Mouse (Mus musculus): Measurements from ENCODE around the gene Sox4. TPM values are rescaled to one million over a fixed set of nuclear protein-coding genes. Genes with fewer than 3 reads are reported as not detected.

Sox4 gene
- polyA plus RNA-seq, 1 experiment from 2014 or later = 38.7 TPM

- Histone ChIP-seq H3K4me3 (replicated peaks) (peak overlapping the region; percentile 93), H3K27ac (peak overlapping the region; percentile 100), H3K36me3 (no peaks in the 10 kb centered on the region), H3K9ac (peak overlapping the region; percentile 98), H3K4me1 (replicated peaks) (peaks cover 8% of the 10 kb centered on the region; the same call in 1 of the 2 replicates), H3K27me3 (replicated peaks) (no peaks in the 10 kb centered on the region), H3K9me3 (no peaks in the 10 kb centered on the region), H3K4me2 (replicated peaks) (peak overlapping the region; percentile 65)
- peak; percentile 52 for ATAC-seq
- under 1% methylated on average over 98 of the region's 98 CpGs for WGBS
Observed at GRCm38 (mm10) chr13:28952576-28953571, 639 bp downstream of the Sox4 start.

DNA sequence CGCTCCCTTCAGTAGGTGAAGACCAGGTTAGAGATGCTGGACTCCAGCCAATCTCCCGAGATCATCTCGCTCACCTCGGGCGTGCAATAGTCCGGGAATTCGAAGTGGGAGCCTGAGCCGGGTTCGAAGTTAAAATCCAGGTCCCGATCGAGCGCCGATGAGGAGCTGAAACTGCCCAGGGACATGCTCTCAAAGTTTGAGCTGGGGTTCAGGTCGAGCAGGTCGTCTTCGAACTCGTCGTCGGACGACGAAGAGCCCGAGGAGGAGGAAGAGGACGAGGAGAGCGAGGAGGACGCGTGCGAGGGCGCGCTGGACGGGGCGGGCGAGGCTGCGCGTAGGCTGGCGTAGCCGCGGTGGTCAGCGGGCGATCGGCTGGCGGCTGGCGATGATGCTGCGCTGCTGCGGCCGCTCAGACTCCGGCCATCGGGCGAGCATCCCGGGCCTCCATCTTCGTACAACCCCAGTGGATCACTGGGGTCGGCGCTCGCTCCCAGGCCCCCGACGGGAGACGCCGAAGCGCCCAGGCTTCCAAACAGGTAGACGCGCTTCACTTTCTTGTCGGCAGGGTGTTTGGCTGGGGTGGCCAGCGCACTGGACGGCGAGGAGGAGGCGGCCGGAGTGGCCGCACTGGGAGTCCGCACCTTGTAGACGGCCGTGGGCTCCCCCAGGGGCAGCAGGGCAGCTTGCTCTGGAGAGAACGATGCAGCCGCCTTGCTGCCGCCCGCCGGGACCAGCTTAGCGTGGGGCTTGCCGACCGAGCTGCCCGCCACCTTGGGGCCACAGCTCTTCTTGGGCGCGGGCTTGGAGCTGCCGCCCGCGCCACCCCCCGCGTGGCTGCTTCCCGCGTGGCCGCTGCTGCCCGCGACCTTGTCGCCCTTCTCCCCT is 1.6 kb downstream of the Sox4 start:
- H3K9me3 ChIP-seq = no peaks in the 10 kb centered on the region
- peak overlapping the region; percentile 100 for H3K27ac ChIP-seq
- peak overlapping the region; percentile 65 for H3K4me2 ChIP-seq (replicated peaks)
- no peaks in the 10 kb centered on the region for H3K36me3 ChIP-seq
- H3K9ac ChIP-seq = peak overlapping the region; percentile 98
- WGBS = under 1% methylated on average over 91 of the region's 92 CpGs
- H3K4me1 ChIP-seq (replicated peaks) = peaks cover 10% of the 10 kb centered on the region; the same call in 1 of the 2 replicates
- peak; percentile 3; the same call in 1 of the 2 replicates for ATAC-seq
- H3K27me3 ChIP-seq (replicated peaks) = no peaks in the 10 kb centered on the region
- H3K4me3 ChIP-seq (replicated peaks) = peak overlapping the region; percentile 93

DNA sequence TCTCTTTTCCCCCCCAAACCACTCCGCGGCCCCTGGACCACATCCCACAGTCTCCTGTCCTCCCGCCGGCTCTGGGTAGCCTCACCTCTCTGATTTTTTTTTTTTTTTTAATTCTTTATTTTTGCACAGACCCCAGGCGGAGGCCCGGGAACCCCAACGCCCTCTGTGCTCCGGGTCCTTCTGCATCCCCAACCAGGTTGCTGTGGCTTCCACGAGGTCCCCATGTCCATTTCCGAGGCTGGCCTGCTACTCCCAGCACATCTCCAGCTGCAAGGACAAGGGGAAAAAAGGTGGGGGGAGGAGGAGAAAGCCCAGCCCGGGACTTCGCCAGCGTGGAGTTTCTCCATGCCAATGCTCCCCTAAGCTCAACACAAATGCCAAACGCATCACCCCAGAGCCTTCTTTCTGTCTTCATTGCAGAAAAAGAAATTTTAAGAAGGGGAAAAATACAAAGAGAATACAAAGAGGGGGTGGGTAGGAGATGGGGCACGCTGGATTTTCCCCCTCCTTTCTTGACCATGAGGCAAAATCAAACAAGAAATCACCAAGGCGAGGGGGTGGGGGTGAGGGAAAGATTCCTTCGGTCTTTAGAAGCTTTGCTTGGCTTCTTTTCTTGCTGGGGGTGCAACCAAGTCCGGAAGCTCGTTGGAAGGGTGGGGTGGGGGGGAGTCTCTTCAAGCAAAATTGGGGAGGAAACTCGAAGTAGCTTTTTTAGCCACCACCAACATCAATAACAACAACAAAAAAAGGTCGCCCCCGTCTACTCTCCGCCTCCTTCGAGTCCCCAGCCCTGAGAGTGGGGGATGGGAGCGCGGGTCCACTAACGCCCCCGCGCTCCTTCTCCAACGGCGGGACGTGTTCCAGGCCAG is 2.7 kb downstream of the Sox4 start:
- Histone ChIP-seq H3K27ac (peak overlapping the region; percentile 100), H3K36me3 (no peaks in the 10 kb centered on the region), H3K4me3 (replicated peaks) (peak overlapping the region; percentile 93), H3K9me3 (no peaks in the 10 kb centered on the region), H3K4me1 (replicated peaks) (peaks cover 10% of the 10 kb centered on the region; the same call in 1 of the 2 replicates), H3K27me3 (replicated peaks) (no peaks in the 10 kb centered on the region), H3K4me2 (replicated peaks) (peak overlapping the region; percentile 65), H3K9ac (peak overlapping the region; percentile 98)
- under 1% methylated on average over 32 of the region's 32 CpGs for WGBS
- ATAC-seq = no peak

GRCm38 (mm10) chr13:28950266-28950622 is 3.3 kb downstream of the Sox4 start:
- no peaks in the 10 kb centered on the region for H3K27me3 ChIP-seq (replicated peaks)
- peak overlapping the region; percentile 93 for H3K4me3 ChIP-seq (replicated peaks)
- H3K36me3 ChIP-seq = no peaks in the 10 kb centered on the region
- no peak for ATAC-seq
- peak overlapping the region; percentile 65 for H3K4me2 ChIP-seq (replicated peaks)
- no peaks in the 10 kb centered on the region for H3K9me3 ChIP-seq
- H3K27ac ChIP-seq = peak overlapping the region; percentile 100
- H3K4me1 ChIP-seq (replicated peaks) = peaks cover 10% of the 10 kb centered on the region; the same call in 1 of the 2 replicates
- WGBS = 0% methylated on average over 9 of the region's 9 CpGs
- H3K9ac ChIP-seq = peak overlapping the region; percentile 98

GRCm38 (mm10) chr13:28949279-28949915 is 4.1 kb downstream of the Sox4 start:
- WGBS = 2% methylated on average over 11 of the region's 11 CpGs
- Histone ChIP-seq H3K27me3 (replicated peaks) (no peaks in the 10 kb centered on the region), H3K27ac (no peak overlapping the region), H3K9me3 (no peaks in the 10 kb centered on the region), H3K4me3 (replicated peaks) (peak overlapping the region; percentile 25), H3K9ac (0 out of 2 replicates have a peak overlapping the region, but pooled peaks have one; percentile 5), H3K4me1 (replicated peaks) (peaks cover 10% of the 10 kb centered on the region; the same call in 1 of the 2 replicates), H3K36me3 (no peaks in the 10 kb centered on the region), H3K4me2 (replicated peaks) (peak overlapping the region; percentile 54)
- no peak for ATAC-seq

DNA sequence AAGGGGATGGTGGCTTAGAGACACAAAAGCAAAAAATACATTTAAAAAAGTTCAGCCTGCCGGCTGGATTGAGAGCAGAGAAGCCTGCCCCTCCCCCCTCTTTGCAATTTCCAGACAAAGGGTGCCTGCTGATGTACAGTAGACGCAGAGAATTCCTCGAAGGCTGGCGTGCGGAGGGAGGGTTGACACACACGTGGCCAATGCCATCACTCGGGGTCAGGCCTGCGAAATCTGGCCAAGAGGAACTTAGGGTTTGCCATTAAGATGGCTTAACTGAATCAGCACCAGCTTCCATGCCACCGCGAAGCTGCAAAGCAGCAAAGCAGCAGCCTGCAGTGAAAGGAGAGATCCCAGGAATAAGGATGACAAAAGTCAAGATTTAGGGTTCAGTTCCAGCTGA is 5.0 kb downstream of the Sox4 start:
- WGBS = 8% methylated on average over 10 of the region's 10 CpGs
- Histone ChIP-seq H3K9me3 (no peaks in the 10 kb centered on the region), H3K27ac (peak overlapping the region; percentile 49), H3K4me3 (replicated peaks) (peak overlapping the region; percentile 15), H3K36me3 (no peaks in the 10 kb centered on the region), H3K4me2 (replicated peaks) (peak overlapping the region; percentile 54), H3K27me3 (replicated peaks) (no peaks in the 10 kb centered on the region), H3K9ac (peak overlapping the region; percentile 20; the same call in 1 of the 2 replicates), H3K4me1 (replicated peaks) (peaks cover 10% of the 10 kb centered on the region; the same call in 1 of the 2 replicates)
- no peak for ATAC-seq

GRCm38 (mm10) chr13:28947740-28948441 is 5.6 kb downstream of the Sox4 start:
- H3K9ac ChIP-seq = no peak overlapping the region
- peak overlapping the region; percentile 54 for H3K4me2 ChIP-seq (replicated peaks)
- peaks cover 10% of the 10 kb centered on the region; the same call in 1 of the 2 replicates for H3K4me1 ChIP-seq (replicated peaks)
- H3K4me3 ChIP-seq (replicated peaks) = peak overlapping the region; percentile 15; the same call in 1 of the 2 replicates
- H3K27me3 ChIP-seq (replicated peaks) = no peaks in the 10 kb centered on the region
- peak overlapping the region; percentile 62 for H3K27ac ChIP-seq
- no peaks in the 10 kb centered on the region for H3K9me3 ChIP-seq
- WGBS = 17% methylated on average over 7 of the region's 7 CpGs
- H3K36me3 ChIP-seq = no peaks in the 10 kb centered on the region
- peak; percentile 19 for ATAC-seq

GRCm38 (mm10) chr13:28946565-28947135 is 6.9 kb downstream of the Sox4 start:
- Histone ChIP-seq H3K9ac (no peak overlapping the region), H3K9me3 (no peaks in the 10 kb centered on the region), H3K27me3 (replicated peaks) (no peaks in the 10 kb centered on the region), H3K4me3 (replicated peaks) (no peak overlapping the region), H3K4me1 (replicated peaks) (peaks cover 10% of the 10 kb centered on the region; the same call in 1 of the 2 replicates), H3K36me3 (no peaks in the 10 kb centered on the region), H3K27ac (no peak overlapping the region), H3K4me2 (replicated peaks) (no peak overlapping the region)
- 54% methylated on average over 8 of the region's 8 CpGs for WGBS
- ATAC-seq = no peak

DNA sequence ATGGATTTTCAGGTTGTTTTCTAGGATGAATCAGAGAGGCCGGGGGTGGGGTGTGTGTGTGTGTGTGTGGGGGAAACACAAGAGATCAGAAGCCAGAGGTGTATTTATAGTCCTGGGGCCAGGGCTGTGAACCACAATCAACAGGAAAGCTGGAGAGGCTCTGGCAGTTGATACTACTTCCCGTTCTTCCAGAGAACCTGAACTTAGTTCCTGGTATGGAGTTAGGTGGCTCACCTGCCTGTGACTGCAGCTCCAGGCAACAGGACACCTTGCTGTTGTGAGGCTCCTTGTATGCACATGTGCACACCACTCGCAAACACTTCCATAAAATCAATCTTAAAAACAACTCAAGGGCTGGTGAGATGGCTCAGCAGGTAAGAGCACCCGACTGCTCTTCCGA is 7.8 kb downstream of the Sox4 start:
- Histone ChIP-seq H3K36me3 (no peaks in the 10 kb centered on the region), H3K4me3 (replicated peaks) (no peak overlapping the region), H3K9ac (no peak overlapping the region), H3K27ac (no peak overlapping the region), H3K4me1 (replicated peaks) (peaks cover 10% of the 10 kb centered on the region; the same call in 1 of the 2 replicates), H3K4me2 (replicated peaks) (no peak overlapping the region), H3K27me3 (replicated peaks) (no peaks in the 10 kb centered on the region), H3K9me3 (no peaks in the 10 kb centered on the region)
- no peak for ATAC-seq
- WGBS = 86% methylated on average over 5 of the region's 5 CpGs

DNA sequence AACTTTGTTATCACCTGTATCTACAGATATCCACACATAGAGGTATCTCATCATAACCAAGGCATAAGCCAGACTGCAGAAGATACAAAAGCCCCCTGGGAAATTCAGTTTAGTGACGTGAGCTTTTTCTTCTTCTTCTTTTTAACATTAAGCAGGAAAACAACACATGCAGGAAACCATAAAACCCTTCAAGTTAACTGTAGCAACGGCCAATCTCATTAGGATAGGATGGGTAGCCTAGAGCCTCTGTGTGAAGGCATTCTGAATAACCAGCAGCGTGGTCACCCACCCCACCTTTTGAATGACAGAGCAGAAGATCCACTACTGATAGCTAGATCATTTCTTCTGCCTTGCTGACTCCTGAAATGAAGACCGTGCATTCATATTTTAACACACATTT is 10.6 kb downstream of the Sox4 start:
- no peak overlapping the region for H3K9ac ChIP-seq
- no peak overlapping the region for H3K4me3 ChIP-seq (replicated peaks)
- H3K27ac ChIP-seq = no peak overlapping the region
- 70% methylated on average over 4 of the region's 4 CpGs for WGBS
- no peak overlapping the region for H3K4me2 ChIP-seq (replicated peaks)
- no peak for ATAC-seq
- H3K4me1 ChIP-seq (replicated peaks) = 0 out of 2 replicates have a peak, but pooled peaks cover 3% of the 10 kb centered on the region
- no peaks in the 10 kb centered on the region for H3K27me3 ChIP-seq (replicated peaks)
- no peaks in the 10 kb centered on the region for H3K36me3 ChIP-seq
- no peaks in the 10 kb centered on the region for H3K9me3 ChIP-seq
